Mouse (Mus musculus): ENCODE measurements around the gene Dgcr8. TPM values are rescaled to one million over a fixed set of nuclear protein-coding genes. Genes with fewer than 3 reads are reported as not detected.

Dgcr8 gene
- polyA plus RNA-seq, 1 experiment from 2014 or later = 28.6 TPM

- Histone ChIP-seq H3K27me3 (no peaks in the 10 kb centered on the region), H3K9ac (no peak overlapping the region), H3K4me1 (peaks cover 9% of the 10 kb centered on the region), H3K4me3 (replicated peaks) (no peak overlapping the region), H3K36me3 (peaks cover 16% of the 10 kb centered on the region), H3K4me2 (replicated peaks) (no peak overlapping the region), H3K9me3 (replicated peaks) (no peaks in the 10 kb centered on the region), H3K27ac (replicated peaks) (no peak overlapping the region)
- 69% methylated on average over 9 of the region's 9 CpGs for WGBS
- ATAC-seq (ENCODE audit: insufficient number of reproducible peaks, low FRiP score, low TSS enrichment, low read depth) = no peak
Measured at GRCm38 (mm10) chr16:18218580-18218996, 70.5 kb downstream of the Dgcr8 start.

GRCm38 (mm10) chr16:18217579-18217978 is 71.5 kb downstream of the Dgcr8 start, which contains the start of gene Ccdc188:
Gene Ccdc188, plus strand, starts transcription at chr16:18217879.
- ATAC-seq (ENCODE audit: insufficient number of reproducible peaks, low FRiP score, low TSS enrichment, low read depth) = no peak
- no peak within 1 kb of the TSS for H3K9ac ChIP-seq
- H3K36me3 ChIP-seq = peaks cover 6% of the 10 kb centered on the region; the same call in 1 of the 2 replicates
- no peaks in the 10 kb centered on the region for H3K27me3 ChIP-seq
- 83% methylated on average over 4 of the region's 4 CpGs for WGBS
- H3K9me3 ChIP-seq (replicated peaks) = no peaks in the 10 kb centered on the region
- no peak within 1 kb of the TSS for H3K4me3 ChIP-seq (replicated peaks)
- no peak within 1 kb of the TSS for H3K27ac ChIP-seq (replicated peaks)
- H3K4me2 ChIP-seq (replicated peaks) = no peak within 1 kb of the TSS
- peaks cover 9% of the 10 kb centered on the region for H3K4me1 ChIP-seq

GRCm38 (mm10) chr16:18214858-18215257 is 74.2 kb downstream of the Dgcr8 start:
- ATAC-seq (ENCODE audit: insufficient number of reproducible peaks, low FRiP score, low TSS enrichment, low read depth) = no peak
- Histone ChIP-seq H3K9ac (no peak overlapping the region), H3K4me2 (replicated peaks) (no peak overlapping the region), H3K4me3 (replicated peaks) (no peak overlapping the region), H3K4me1 (peaks cover 6% of the 10 kb centered on the region), H3K9me3 (replicated peaks) (no peaks in the 10 kb centered on the region), H3K27me3 (no peaks in the 10 kb centered on the region), H3K27ac (replicated peaks) (no peak overlapping the region), H3K36me3 (no peaks in the 10 kb centered on the region)
- 77% methylated on average over 7 of the region's 7 CpGs for WGBS

GRCm38 (mm10) chr16:18213689-18214088 is 75.4 kb downstream of the Dgcr8 start:
- Histone ChIP-seq H3K9ac (no peak overlapping the region), H3K27me3 (no peaks in the 10 kb centered on the region), H3K27ac (replicated peaks) (no peak overlapping the region), H3K4me1 (peaks cover 3% of the 10 kb centered on the region; the same call in 1 of the 2 replicates), H3K4me2 (replicated peaks) (no peak overlapping the region), H3K36me3 (no peaks in the 10 kb centered on the region), H3K9me3 (replicated peaks) (no peaks in the 10 kb centered on the region), H3K4me3 (replicated peaks) (no peak overlapping the region)
- 36% methylated on average over 6 of the region's 6 CpGs for WGBS
- 0 out of 2 replicates have a peak, but pooled peaks have one; percentile 34 for ATAC-seq (ENCODE audit: insufficient number of reproducible peaks, low FRiP score, low TSS enrichment, low read depth)

- Histone ChIP-seq H3K27ac (replicated peaks) (no peak overlapping the region), H3K9ac (no peak overlapping the region), H3K27me3 (no peaks in the 10 kb centered on the region), H3K9me3 (replicated peaks) (no peaks in the 10 kb centered on the region), H3K4me3 (replicated peaks) (no peak overlapping the region), H3K4me1 (peaks cover 3% of the 10 kb centered on the region; the same call in 1 of the 2 replicates), H3K36me3 (no peaks in the 10 kb centered on the region), H3K4me2 (replicated peaks) (no peak overlapping the region)
- ATAC-seq (ENCODE audit: insufficient number of reproducible peaks, low FRiP score, low TSS enrichment, low read depth) = no peak
- WGBS = 47% methylated on average over 10 of the region's 10 CpGs
Measured at GRCm38 (mm10) chr16:18211417-18212171, 77.5 kb downstream of the Dgcr8 start.

- Histone ChIP-seq H3K4me1 (peaks cover 3% of the 10 kb centered on the region; the same call in 1 of the 2 replicates), H3K36me3 (no peaks in the 10 kb centered on the region), H3K4me3 (replicated peaks) (no peak overlapping the region), H3K4me2 (replicated peaks) (no peak overlapping the region), H3K27ac (replicated peaks) (no peak overlapping the region), H3K9ac (no peak overlapping the region), H3K9me3 (replicated peaks) (no peaks in the 10 kb centered on the region), H3K27me3 (no peaks in the 10 kb centered on the region)
- ATAC-seq (ENCODE audit: insufficient number of reproducible peaks, low FRiP score, low TSS enrichment, low read depth) = no peak
- 24% methylated on average over 8 of the region's 8 CpGs for WGBS
Measured at GRCm38 (mm10) chr16:18210701-18211416, 78.2 kb downstream of the Dgcr8 start.

MicroRNAs encoded within 50 kb of the gene (microRNA counts, 519-probe panel; counts per million panel counts)
- 2,001 counts per million, percentile 39 among the panel's probes with 10 or more counts for microRNA mmu-miR-1306
- 2,620 counts per million, percentile 61 among the panel's probes with 10 or more counts for microRNA mmu-miR-185

Small RNA genes lying within 50 kb of the gene (microRNA-seq; reads per million reads assigned to microRNA genes)
- not detected for gene Gm24572 (ENCODE audit: borderline number of aligned reads)
- 185 reads per million, percentile 61 among the genes with 10 or more reads in this experiment for gene Mir1306 (ENCODE audit: borderline number of aligned reads)
- gene Mir185 (ENCODE audit: borderline number of aligned reads) = 234 reads per million, percentile 64 among the genes with 10 or more reads in this experiment

Other genes starting within 250 kb of the Dgcr8 start
- 108 and 115 TPM in 2 replicates for gene Dgcr6, start 236.4 kb downstream of the Dgcr8 start, polyA plus RNA-seq (2015; fragmentation: Nextera tagmentation; extraction: Ambion mirVana)
- 11.2 and 11.7 TPM in 2 replicates for gene Prodh, start 199.0 kb downstream of the Dgcr8 start, polyA plus RNA-seq (2015; fragmentation: Nextera tagmentation; extraction: Ambion mirVana)
- 7.4 and 7.9 TPM in 2 replicates for gene Rtn4r, start 161.6 kb downstream of the Dgcr8 start, polyA plus RNA-seq (2015; fragmentation: Nextera tagmentation; extraction: Ambion mirVana)
- not detected in 2 replicates for gene Ccdc188, start 71.4 kb downstream of the Dgcr8 start, polyA plus RNA-seq (2015; fragmentation: Nextera tagmentation; extraction: Ambion mirVana)
- gene Zdhhc8, start 54.1 kb downstream of the Dgcr8 start, polyA plus RNA-seq (2015; fragmentation: Nextera tagmentation; extraction: Ambion mirVana) = 24.3 and 24.7 TPM in 2 replicates
- 114 TPM in 2 replicates for gene Trmt2a, start 40.6 kb downstream of the Dgcr8 start, polyA plus RNA-seq (2015; fragmentation: Nextera tagmentation; extraction: Ambion mirVana)
- gene Ranbp1, start 40.5 kb downstream of the Dgcr8 start, polyA plus RNA-seq (2015; fragmentation: Nextera tagmentation; extraction: Ambion mirVana) = 450 and 466 TPM in 2 replicates
- 2.5 TPM in 2 replicates for gene Gm49776, start 30.9 kb downstream of the Dgcr8 start, polyA plus RNA-seq (2015; fragmentation: Nextera tagmentation; extraction: Ambion mirVana)
- gene Tango2, start 58.9 kb upstream of the Dgcr8 start, polyA plus RNA-seq (2015; fragmentation: Nextera tagmentation; extraction: Ambion mirVana) = 29.3 and 29.8 TPM in 2 replicates
- gene Arvcf, start 58.9 kb upstream of the Dgcr8 start, polyA plus RNA-seq (2015; fragmentation: Nextera tagmentation; extraction: Ambion mirVana) = 33.8 and 37.9 TPM in 2 replicates
- gene Txnrd2, start 137.1 kb upstream of the Dgcr8 start, polyA plus RNA-seq (2015; fragmentation: Nextera tagmentation; extraction: Ambion mirVana) = 17.0 and 18.2 TPM in 2 replicates
- 109 and 116 TPM in 2 replicates for gene Comt, start 137.6 kb upstream of the Dgcr8 start, polyA plus RNA-seq (2015; fragmentation: Nextera tagmentation; extraction: Ambion mirVana)
- 15.1 and 18.7 TPM in 2 replicates for gene Gnb1l, start 209.5 kb upstream of the Dgcr8 start, polyA plus RNA-seq (2015; fragmentation: Nextera tagmentation; extraction: Ambion mirVana)
- 3.5 and 4.5 TPM in 2 replicates for gene Rtl10, start 209.7 kb upstream of the Dgcr8 start, polyA plus RNA-seq (2015; fragmentation: Nextera tagmentation; extraction: Ambion mirVana)

Data from embryonic facial prominence, embryonic 15.5 days (tissue).